Mouse (Mus musculus) thymus, postnatal 25 days (tissue): ENCODE measurements around the gene Vmn1r152.
"Not testable (repeated sequence)": the region's sequence is repeated elsewhere in the genome, so short reads cannot be mapped to it uniquely, and the experiment has no call there.

ENCODE experiments used
- DNase-seq: peaks from one replicate; pipeline ENCODE4 v3.0.0; 2022

The Vmn1r152 gene

DNA sequence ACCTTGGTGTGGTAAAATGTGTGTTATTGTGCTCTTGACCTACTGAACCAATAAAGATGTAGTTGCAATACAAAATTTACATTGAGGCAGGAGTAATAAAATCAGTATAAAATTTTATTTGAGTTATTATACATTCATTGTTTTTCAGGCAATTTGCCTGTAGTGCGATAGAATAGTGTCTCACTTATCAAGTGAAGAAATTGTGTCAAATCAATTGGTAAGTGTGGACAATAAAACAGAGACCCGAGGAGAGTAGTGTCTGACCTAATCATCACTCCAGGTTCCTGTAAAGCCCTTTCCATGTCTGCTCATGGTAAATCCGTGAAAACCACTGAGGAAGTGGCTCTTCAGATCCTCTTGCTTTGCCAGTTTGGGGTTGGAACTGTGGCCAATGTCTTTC, at the start of gene Vmn1r152:
Vmn1r152 (plus strand) TSS at position 301 of the 400 bp plus-strand sequence.
- DNase-seq, result not testable (repeated sequence)

DNA sequence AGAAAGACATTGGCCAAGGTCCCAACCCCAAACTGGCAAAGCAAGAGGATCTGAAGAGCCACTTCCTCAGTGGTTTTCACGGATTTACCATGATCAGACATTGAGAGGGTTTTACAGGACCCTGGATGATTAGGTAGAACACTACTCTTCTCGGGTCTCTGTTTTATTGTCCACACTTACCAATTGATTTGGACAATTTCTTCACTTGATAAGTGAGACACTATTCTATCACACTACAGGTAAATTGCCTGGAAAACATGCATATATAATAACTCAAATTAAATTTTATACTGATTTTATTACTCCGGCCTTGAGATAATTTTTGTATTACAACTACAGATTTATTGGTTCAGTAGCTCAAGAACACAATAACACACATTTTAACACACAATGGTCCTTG, 23.2 kb upstream of the Vmn1r152 start, which contains the start of gene Vmn1r151:
Vmn1r151 (minus strand) TSS at position 101 of the 400 bp plus-strand sequence.
- not testable (repeated sequence) for DNase-seq

DNA sequence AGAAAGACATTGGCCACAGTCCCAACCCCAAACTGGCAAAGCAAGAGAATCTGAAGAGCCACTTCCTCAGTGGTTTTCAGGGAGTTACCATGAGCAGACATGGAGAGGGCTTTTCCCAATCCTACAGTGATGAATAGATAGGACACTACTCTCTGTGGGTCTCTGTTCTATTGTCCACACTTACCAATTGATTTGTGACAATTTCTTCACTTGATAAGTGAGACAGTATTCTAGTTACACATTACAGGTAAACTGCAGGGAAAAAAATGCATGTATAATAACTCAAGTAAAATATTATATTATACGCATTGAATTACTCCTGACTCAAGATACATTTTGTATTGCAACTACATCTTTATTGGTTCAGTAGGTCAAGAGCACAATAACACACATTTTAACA, 12.0 kb downstream of the Vmn1r152 start, which contains the start of gene Gm8677:
Gm8677 (minus strand) TSS at position 101 of the 400 bp plus-strand sequence.
- DNase-seq, result not testable (repeated sequence)

- DNase-seq, result not testable (repeated sequence)
These were observed 42.5 kb downstream of the Vmn1r152 start, which contains the start of gene Gm4201 for GRCm38 (mm10) chr7:22565243-22565642. Gene Gm4201 (minus strand): TSS chr7:22565343.
